Mouse (Mus musculus): ENCODE measurements at regions not wholly inside any gene's neighbourhood (a gene's known extent, or its start where the extent isn't known, plus 50 kb on each side); places are given as distances from the start of the nearest gene placed in this dataset.

DNA sequence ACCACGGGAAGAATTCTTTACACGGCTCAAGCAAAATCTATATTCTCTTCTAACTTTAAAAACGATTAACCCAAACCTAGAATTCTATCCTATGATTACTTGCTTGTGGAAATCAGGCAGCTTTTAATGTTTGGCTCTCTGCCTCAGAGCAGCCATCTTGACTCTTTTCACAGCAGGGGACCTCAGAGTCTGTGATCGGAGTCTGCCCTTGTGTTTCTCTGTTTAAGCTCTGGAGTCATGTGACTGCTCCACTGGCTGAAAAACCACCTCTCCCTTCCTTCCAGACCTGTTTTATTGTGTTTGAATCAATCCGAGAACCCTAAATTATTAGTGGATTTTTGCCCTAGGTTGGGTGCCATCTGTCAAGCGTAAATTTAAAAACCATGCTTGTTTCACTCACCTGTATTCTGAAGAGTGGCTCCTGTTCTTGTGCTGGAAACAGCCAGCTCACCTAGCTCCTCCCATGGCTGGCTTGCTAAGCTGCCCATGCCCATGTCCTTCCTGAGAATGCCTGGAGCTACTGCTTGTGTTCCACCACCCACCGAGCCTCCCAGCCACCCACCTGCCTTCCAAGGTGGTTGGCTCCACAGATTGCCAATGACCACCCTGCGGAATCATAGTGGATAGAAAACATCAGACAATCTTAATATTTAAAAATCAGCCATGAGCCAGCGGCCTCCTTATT is 62.6 kb downstream of the Perp start:
- H3K27ac ChIP-seq = no peak overlapping the region
- TF ChIP-seq CTCF (conservative IDR thresholded peaks at IDR 0.05) = no peak
- H3K4me3 ChIP-seq = no peak overlapping the region
- no peak for DNase-seq (ENCODE audit: low spot score in 2 of 2)

DNA sequence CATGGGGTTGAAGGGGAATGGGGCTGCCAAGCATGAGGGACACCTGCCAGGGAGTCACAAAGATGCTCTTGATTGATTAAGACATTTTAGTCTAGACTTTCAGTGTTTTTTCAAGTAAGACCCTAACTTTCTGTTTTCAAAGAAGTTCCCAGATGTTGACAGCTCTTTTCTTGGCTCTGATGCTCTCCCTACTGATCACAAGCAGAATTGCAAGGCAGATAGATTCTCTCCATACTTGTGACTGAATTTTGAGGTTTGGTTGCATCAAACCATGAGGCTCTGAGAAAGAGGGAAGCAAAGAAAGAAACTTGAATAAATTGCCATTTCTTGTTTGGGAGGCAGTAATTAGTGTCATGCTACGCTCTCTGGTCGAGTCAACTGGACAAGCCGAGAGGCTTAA is 64.5 kb downstream of the Perp start:
- DNase-seq (ENCODE audit: low spot score in 2 of 2) = no peak
- peak; percentile 29 for TF ChIP-seq CTCF (conservative IDR thresholded peaks at IDR 0.05)
- no peak overlapping the region for H3K27ac ChIP-seq
- H3K4me3 ChIP-seq = no peak overlapping the region

DNA sequence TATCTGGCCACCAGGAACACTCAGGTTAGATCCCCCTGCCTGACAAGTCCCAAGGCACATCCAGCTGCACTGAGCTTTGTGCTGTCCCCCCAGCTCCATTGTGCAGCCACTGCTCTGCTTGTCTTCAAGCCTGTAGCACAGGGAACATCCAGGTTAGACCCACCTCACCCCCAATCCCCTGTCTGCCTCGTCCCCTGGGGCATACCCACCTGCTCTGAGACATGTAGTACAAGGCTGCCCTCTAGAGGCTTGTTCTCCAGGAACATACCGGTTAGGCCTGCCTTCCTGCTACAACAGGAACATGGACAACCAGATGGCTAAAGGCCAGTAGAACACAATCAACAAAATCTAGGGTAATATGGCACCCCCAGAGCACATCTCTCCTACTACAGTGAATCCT is 66.1 kb downstream of the Perp start:
- Histone ChIP-seq H3K4me3 (no peak overlapping the region), H3K27ac (no peak overlapping the region)
- DNase-seq (ENCODE audit: low spot score in 2 of 2) = peak in 1 of 2 experiments; percentile 31
- peak; percentile 70 for TF ChIP-seq CTCF (conservative IDR thresholded peaks at IDR 0.05)

DNA sequence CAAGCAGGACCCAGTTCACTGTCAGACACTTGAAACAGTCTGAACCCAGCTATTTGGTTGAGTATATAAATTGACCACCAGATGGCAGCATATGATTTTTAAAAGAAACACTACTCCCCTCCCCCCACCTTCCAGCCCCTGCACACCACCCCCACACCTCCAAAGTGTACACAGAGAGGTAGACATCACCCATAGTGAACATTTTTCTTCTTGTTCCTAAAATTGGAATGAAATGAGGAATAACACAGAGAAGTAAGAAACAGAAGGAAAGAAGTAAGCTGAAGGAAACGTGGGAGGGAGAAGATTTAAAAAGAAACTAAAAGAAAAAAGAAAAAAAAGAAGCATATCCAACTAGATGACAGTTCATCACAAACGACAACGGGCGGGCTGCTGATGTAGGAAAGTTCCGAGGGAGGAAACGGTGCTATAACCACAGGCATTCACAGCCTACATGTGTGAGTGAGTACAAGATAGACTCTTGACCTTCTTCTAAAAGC is 72.3 kb downstream of the Perp start:
- DNase-seq (ENCODE audit: low spot score in 2 of 2) = peak in 1 of 2 experiments; percentile 27
- TF ChIP-seq CTCF (conservative IDR thresholded peaks at IDR 0.05) = peak; percentile 76

DNA sequence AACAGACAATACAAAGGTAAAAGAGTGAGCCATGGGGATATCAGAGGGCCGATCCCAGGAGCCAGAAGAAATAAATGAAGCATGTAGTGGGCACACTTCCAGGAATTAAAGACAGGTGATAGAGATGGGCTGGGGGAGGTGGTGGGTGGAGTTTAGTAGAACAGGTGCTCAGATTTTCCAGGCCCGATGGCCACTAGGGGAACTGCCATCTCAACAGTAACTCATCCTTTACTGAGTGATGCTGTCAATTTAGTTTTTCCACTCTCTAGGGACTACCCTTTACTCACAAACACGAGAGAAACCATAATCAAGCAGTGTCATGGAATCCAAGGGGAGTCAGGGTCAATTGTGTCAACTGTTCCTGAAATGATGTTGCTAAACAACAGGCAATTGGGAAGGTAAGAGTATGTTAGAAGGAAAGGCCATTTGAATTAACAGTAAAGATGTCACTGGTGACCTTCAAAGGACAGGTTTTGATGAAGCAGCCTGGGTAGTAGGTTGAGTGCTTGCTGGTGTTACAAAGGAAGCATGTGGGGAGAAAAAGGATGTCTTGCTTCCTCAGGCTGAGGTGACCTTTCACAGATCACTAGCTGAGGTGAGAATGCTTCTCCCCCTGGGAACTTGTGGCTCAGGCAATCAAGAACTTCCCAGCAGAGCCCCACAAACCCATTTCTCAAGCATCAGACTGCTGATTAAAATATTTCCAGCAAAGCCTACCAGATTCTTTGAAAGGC is 78.4 kb downstream of the Perp start:
- Histone ChIP-seq H3K27ac (no peak overlapping the region), H3K4me3 (no peak overlapping the region)
- TF ChIP-seq CTCF (conservative IDR thresholded peaks at IDR 0.05) = no peak
- DNase-seq (ENCODE audit: low spot score in 2 of 2) = no peak

More for the DNA sequence above, 72.3 kb downstream of the Perp start:
- H3K27ac ChIP-seq = no peak overlapping the region
- no peak overlapping the region for H3K4me3 ChIP-seq

DNA sequence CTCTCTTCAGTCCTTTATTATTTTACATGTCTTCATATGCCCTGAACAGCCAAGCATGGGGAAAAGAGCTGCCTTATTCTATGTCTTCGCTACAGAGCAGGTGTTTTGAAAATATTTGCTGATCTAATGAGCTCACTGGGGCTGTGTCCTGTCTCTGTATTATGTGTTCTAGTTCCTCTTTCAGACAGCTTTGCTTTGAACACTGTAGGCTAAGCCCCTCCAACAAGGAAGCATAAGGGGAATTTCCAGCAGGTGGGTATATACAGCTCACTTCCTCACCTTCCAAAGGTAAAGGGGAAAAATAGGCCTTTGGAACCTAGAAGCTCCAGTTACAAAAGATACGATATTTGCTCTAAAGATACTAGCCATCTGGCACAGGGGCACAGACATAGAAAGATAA is 83.0 kb downstream of the Perp start:
- H3K4me3 ChIP-seq = no peak overlapping the region
- TF ChIP-seq CTCF (conservative IDR thresholded peaks at IDR 0.05) = no peak

DNA sequence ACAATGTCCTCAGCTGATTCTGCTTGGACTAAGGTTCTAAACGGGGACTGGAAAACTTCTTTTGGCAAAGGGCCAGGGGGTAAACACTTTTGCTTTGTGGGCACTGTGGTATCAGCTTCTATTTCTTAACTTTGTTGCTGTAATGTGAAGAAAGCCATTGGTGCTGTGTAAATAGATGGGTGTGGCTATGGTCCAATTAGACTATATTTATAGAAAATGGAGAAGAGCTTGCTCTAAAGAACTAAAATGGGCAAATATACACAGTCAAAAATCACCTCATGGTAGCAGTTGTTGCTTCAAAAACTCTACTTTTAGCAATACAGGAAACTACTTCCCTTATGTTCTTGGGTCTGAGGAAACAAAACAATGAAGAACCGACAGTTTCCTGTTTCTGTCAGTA is 84.1 kb downstream of the Tnfaip3 start:
- DNase-seq (ENCODE audit: low spot score in 2 of 2) = no peak
- H3K27ac ChIP-seq = no peak overlapping the region
- TF ChIP-seq CTCF (conservative IDR thresholded peaks at IDR 0.05) = no peak
- H3K4me3 ChIP-seq = no peak overlapping the region

More for the DNA sequence above, 83.0 kb downstream of the Perp start:
- H3K27ac ChIP-seq = no peak overlapping the region
- DNase-seq (ENCODE audit: low spot score in 2 of 2) = no peak

DNA sequence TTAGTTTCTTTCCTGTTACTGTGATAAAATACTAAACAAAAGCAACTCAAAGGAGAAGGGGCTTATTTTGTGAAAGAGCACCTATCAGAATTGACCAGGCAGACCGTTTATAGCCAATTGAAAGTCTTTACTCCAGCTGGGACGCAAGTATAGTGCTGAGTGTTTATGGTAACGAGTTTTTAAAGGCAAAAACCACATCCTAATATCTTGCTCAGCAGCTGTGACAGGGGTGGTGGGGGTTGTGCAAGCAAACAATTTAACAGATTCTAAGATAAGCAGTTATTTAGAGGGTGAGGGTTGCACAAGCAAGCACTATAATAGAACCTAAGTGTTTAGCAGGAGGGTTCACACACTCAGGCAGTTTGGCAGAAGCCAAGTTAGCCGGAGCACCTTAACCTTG is 74.0 kb downstream of the Tnfaip3 start:
- no peak for DNase-seq (ENCODE audit: low spot score in 2 of 2)
- TF ChIP-seq CTCF (conservative IDR thresholded peaks at IDR 0.05) = no peak
- Histone ChIP-seq H3K27ac (no peak overlapping the region), H3K4me3 (no peak overlapping the region)

DNA sequence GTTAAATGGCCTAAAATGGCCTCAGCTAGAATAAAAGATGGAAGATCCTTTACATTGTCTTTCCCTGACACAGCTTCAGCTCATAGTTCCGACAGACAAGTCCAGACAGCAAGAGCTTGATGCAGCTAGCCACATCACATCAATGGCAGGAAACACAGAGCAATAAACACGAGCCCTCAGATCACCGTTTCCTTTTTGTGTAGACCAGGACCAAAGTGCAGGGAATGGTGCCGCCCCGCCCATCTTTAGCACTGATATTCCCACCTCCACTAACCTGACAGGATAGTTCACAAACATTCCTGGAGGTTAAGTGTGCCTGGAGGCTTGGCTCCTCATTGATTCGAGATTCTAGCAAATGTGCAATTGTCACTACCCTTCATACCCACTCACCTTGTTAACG is 73.5 kb downstream of the Tnfaip3 start:
- Histone ChIP-seq H3K4me3 (no peak overlapping the region), H3K27ac (no peak overlapping the region)
- no peak for DNase-seq (ENCODE audit: low spot score in 2 of 2)
- no peak for TF ChIP-seq CTCF (conservative IDR thresholded peaks at IDR 0.05)

DNA sequence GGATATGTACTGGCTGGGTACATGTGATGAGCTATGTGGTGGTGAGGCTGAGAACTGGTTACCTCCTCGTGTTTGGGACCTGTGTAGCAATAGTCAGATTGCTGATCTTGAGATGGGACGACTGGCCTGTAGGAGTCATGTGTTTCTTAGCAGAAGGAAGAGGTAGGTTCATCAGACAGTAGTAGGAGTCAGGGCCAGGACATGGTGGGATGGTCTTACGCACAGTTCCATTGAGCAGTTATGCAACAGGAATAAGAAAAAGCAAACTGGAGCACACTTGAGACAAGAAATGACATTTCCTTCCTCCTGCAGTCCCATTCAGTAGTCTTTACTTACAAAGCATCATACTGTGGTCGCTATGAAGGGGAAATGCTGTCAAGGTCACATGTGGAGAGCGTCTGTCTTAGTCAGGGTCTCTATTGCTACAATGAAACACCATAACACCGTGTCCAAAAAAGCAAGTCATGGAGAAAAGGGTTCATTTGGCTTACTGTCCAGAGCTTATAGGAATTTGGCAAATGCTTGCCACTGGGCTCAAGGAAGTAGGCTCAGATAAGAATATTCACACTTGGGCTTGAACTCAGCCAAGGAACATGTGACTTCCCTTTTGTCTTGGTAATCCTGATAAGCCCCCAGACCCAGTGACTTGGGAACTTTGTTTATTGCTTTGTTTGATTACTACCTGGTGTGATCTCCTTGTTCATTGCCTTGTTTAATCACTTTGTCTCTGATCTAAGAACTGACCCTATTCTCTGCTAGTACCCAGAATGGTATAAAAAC is 72.0 kb downstream of the Tnfaip3 start:
- no peak for DNase-seq (ENCODE audit: low spot score in 2 of 2)
- Histone ChIP-seq H3K27ac (no peak overlapping the region), H3K4me3 (no peak overlapping the region)
- no peak for TF ChIP-seq CTCF (conservative IDR thresholded peaks at IDR 0.05)

DNA sequence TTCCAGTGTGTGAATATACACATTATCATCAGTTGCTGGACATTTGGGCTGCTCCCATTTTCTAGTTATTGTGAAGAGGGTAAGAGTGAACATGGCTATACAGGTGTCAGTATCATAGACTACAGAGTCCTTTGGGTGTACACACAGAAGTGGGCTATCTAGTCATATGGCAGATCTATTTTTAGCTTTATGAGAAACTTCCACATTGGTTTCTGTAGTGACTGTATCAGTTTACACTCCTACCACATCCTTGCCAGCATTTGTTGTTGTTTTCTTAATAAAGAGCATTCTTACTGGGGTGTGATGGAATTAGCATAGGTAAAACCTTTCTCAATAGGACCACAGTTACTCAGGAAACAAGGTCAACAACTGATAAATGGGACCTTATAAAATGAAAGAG is 68.7 kb downstream of the Tnfaip3 start:
- no peak for TF ChIP-seq CTCF (conservative IDR thresholded peaks at IDR 0.05)
- DNase-seq (ENCODE audit: low spot score in 2 of 2) = no peak
- H3K27ac ChIP-seq = no peak overlapping the region
- H3K4me3 ChIP-seq = no peak overlapping the region

All from layer of hippocampus, adult 2 months (tissue).